Mouse (Mus musculus): ENCODE measurements around the gene Smarcd1. TPM values are rescaled to one million over a fixed set of nuclear protein-coding genes. Genes with fewer than 3 reads are reported as not detected.

The Smarcd1 gene
- total and polyA plus RNA-seq, 2 experiments from 2014 or later = 89.4 to 91.2 TPM

DNA sequence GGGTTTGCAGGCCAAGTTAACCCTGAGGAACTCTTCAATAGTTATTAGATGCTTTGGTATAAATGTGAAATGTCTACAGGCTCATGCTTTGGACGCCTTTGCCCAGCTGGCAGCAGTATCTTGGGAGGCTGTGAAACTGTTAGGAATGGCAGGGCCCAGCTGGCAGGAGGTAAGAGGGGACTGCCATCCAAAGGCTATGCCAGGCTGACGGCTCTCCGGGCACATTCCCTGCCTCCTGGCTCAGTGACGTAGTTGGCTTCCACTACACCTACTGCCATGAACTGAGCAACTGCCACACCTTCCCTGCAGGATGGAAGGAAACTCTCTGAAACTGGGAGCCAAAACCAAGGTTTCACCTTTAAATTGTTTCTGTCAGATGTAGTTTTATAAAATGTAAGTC lies 38.3 kb downstream of the Smarcd1 start:
- no peaks in the 10 kb centered on the region for H3K9me3 ChIP-seq (ENCODE audit: low read length)
- no peak overlapping the region for H3K4me2 ChIP-seq (ENCODE audit: low read depth, low read length)
- no peak for TF ChIP-seq CTCF (IDR thresholded peaks at IDR 0.05; ENCODE audit: low read depth)
- peaks cover 68% of the 10 kb centered on the region for H3K36me3 ChIP-seq (ENCODE audit: insufficient read depth, low read length)
- H3K4me1 ChIP-seq (ENCODE audit: insufficient read depth, low read length) = no peaks in the 10 kb centered on the region
- no peak overlapping the region for H3K4me3 ChIP-seq (ENCODE audit: low read length)
- ATAC-seq = no peak
- no peak overlapping the region for H3K27ac ChIP-seq
- no peak for DNase-seq (ENCODE audit: low spot score)
- no peak overlapping the region for H3K9ac ChIP-seq (replicated peaks; ENCODE audit: low read length)
- no peaks in the 10 kb centered on the region for H3K27me3 ChIP-seq (ENCODE audit: insufficient read depth, low read length)
- 89% methylated on average over 4 of the region's 4 CpGs for WGBS

DNA sequence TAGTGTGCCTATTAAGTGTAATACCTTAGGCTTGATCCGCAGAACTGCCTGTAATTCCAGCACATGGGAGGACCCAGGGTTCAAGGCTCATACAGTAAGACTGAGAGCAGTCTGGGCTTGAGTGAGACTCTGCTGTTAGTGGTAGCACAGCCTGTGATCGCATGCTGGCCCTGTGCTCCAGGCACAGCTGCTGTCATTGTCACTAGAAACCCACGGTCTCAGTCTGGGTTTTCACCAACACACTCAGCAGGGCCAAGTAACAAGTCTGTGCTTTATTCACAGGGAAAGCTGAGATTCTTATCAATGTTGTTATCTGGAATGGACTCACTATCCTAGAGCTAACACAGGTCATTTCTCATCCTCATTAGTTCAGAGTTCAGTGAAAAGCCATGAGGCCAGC lies 52.3 kb downstream of the Smarcd1 start:
- no peaks in the 10 kb centered on the region for H3K36me3 ChIP-seq (ENCODE audit: insufficient read depth, low read length)
- WGBS = 65% methylated on average over 3 of the region's 3 CpGs
- no peak overlapping the region for H3K27ac ChIP-seq
- no peak overlapping the region for H3K4me3 ChIP-seq (ENCODE audit: low read length)
- H3K27me3 ChIP-seq (ENCODE audit: insufficient read depth, low read length) = no peaks in the 10 kb centered on the region
- H3K4me1 ChIP-seq (ENCODE audit: insufficient read depth, low read length) = no peaks in the 10 kb centered on the region
- TF ChIP-seq CTCF (IDR thresholded peaks at IDR 0.05; ENCODE audit: low read depth) = no peak
- ATAC-seq (no peak), DNase-seq (ENCODE audit: low spot score) (no peak)
- no peaks in the 10 kb centered on the region for H3K9me3 ChIP-seq (ENCODE audit: low read length)
- no peak overlapping the region for H3K9ac ChIP-seq (replicated peaks; ENCODE audit: low read length)
- no peak overlapping the region for H3K4me2 ChIP-seq (ENCODE audit: low read depth, low read length)

Other genes with a start within 250 kb of the Smarcd1 start
- 19.5 and 23.4 TPM in 2 replicates for gene Nckap5l, start 244.4 kb upstream of the Smarcd1 start, total RNA-seq (2014; rRNA removed)
- gene Nckap5l, start 244.4 kb upstream of the Smarcd1 start, polyA plus RNA-seq (2015; fragmentation: Nextera tagmentation; extraction: Ambion mirVana) = 10.0 and 11.4 TPM in 2 replicates
- gene Bcdin3d, start 227.4 kb upstream of the Smarcd1 start, total RNA-seq (2014; rRNA removed) = 10.1 and 13.7 TPM in 2 replicates
- gene Bcdin3d, start 227.4 kb upstream of the Smarcd1 start, polyA plus RNA-seq (2015; fragmentation: Nextera tagmentation; extraction: Ambion mirVana) = 12.6 and 12.7 TPM in 2 replicates
- gene Faim2, start 174.0 kb upstream of the Smarcd1 start, total RNA-seq (2014; rRNA removed) = 30.5 and 33.4 TPM in 2 replicates
- gene Faim2, start 174.0 kb upstream of the Smarcd1 start, polyA plus RNA-seq (2015; fragmentation: Nextera tagmentation; extraction: Ambion mirVana) = 54.6 and 57.9 TPM in 2 replicates
- not detected in 2 replicates for gene Aqp2, start 123.1 kb upstream of the Smarcd1 start, total RNA-seq (2014; rRNA removed)
- gene Aqp2, start 123.1 kb upstream of the Smarcd1 start, polyA plus RNA-seq (2015; fragmentation: Nextera tagmentation; extraction: Ambion mirVana) = 0.10 TPM in 1 of 2 replicates, not detected in the other
- 3.8 and 5.5 TPM in 2 replicates for gene Aqp5, start 111.3 kb upstream of the Smarcd1 start, total RNA-seq (2014; rRNA removed)
- gene Aqp5, start 111.3 kb upstream of the Smarcd1 start, polyA plus RNA-seq (2015; fragmentation: Nextera tagmentation; extraction: Ambion mirVana) = 1.1 TPM in 2 replicates
- gene Aqp6, start 100.7 kb upstream of the Smarcd1 start, total RNA-seq (2014; rRNA removed) = 0.14 and 0.26 TPM in 2 replicates
- gene Aqp6, start 100.7 kb upstream of the Smarcd1 start, polyA plus RNA-seq (2015; fragmentation: Nextera tagmentation; extraction: Ambion mirVana) = 0.33 and 0.50 TPM in 2 replicates
- gene Racgap1, start 50.5 kb upstream of the Smarcd1 start, total RNA-seq (2014; rRNA removed) = 46.4 and 49.1 TPM in 2 replicates
- 49.7 and 52.0 TPM in 2 replicates for gene Racgap1, start 50.5 kb upstream of the Smarcd1 start, polyA plus RNA-seq (2015; fragmentation: Nextera tagmentation; extraction: Ambion mirVana)
- 127 and 143 TPM in 2 replicates for gene Asic1, start 31.8 kb upstream of the Smarcd1 start, total RNA-seq (2014; rRNA removed)
- 32.0 and 37.1 TPM in 2 replicates for gene Asic1, start 31.8 kb upstream of the Smarcd1 start, polyA plus RNA-seq (2015; fragmentation: Nextera tagmentation; extraction: Ambion mirVana)
- gene Gm17349, start 3.4 kb downstream of the Smarcd1 start, total RNA-seq (2014; rRNA removed) = not detected in 2 replicates
- gene Gm17349, start 3.4 kb downstream of the Smarcd1 start, polyA plus RNA-seq (2015; fragmentation: Nextera tagmentation; extraction: Ambion mirVana) = not detected in 2 replicates
- 2.8 and 3.7 TPM in 2 replicates for gene Gpd1, start 15.4 kb downstream of the Smarcd1 start, total RNA-seq (2014; rRNA removed)
- 2.5 TPM in 2 replicates for gene Gpd1, start 15.4 kb downstream of the Smarcd1 start, polyA plus RNA-seq (2015; fragmentation: Nextera tagmentation; extraction: Ambion mirVana)
- 61.2 and 101 TPM in 2 replicates for gene Cox14, start 23.5 kb downstream of the Smarcd1 start, total RNA-seq (2014; rRNA removed)
- gene Cox14, start 23.5 kb downstream of the Smarcd1 start, polyA plus RNA-seq (2015; fragmentation: Nextera tagmentation; extraction: Ambion mirVana) = 201 and 202 TPM in 2 replicates
- gene Cers5, start 70.8 kb downstream of the Smarcd1 start, total RNA-seq (2014; rRNA removed) = 92.8 and 105 TPM in 2 replicates
- gene Cers5, start 70.8 kb downstream of the Smarcd1 start, polyA plus RNA-seq (2015; fragmentation: Nextera tagmentation; extraction: Ambion mirVana) = 73.0 and 73.9 TPM in 2 replicates
- 5.8 and 6.9 TPM in 2 replicates for gene Lima1, start 173.3 kb downstream of the Smarcd1 start, total RNA-seq (2014; rRNA removed)
- gene Lima1, start 173.3 kb downstream of the Smarcd1 start, polyA plus RNA-seq (2015; fragmentation: Nextera tagmentation; extraction: Ambion mirVana) = 8.0 and 10.4 TPM in 2 replicates

Data from hindbrain, postnatal 0 days (tissue).